Mouse (Mus musculus) cerebellum, adult 2 months (tissue): ENCODE measurements around the gene Ugt1a8. TPM values are rescaled to one million over a fixed set of nuclear protein-coding genes. Genes with fewer than 3 reads are reported as not detected.

Experiments used
- DNase-seq, 2 experiments: peaks; one replicate each; pipeline ENCODE4 v3.0.0; 2021
- H3K27ac ChIP-seq: fragments of 200-500 bp; 2 replicates; pipeline ENCODE4 v1.5.1; 2012; ENCODE audit warnings: low read length, control low read depth, inconsistent platforms; ENCODE audit not compliant: insufficient read depth
- H3K27me3 ChIP-seq: fragments of 200-500 bp; 2 replicates; pipeline ENCODE4 v1.6.1; 2012; ENCODE audit warnings: inconsistent platforms, mild to moderate bottlenecking, low read length, moderate library complexity; ENCODE audit not compliant: control insufficient read depth, insufficient read depth
- H3K4me1 ChIP-seq: fragments of 200-500 bp; 2 replicates; pipeline ENCODE4 v1.6.1; 2011; ENCODE audit warnings: low read length; ENCODE audit not compliant: control insufficient read depth, insufficient read depth
- H3K4me3 ChIP-seq: fragments of 200-500 bp; replicated peaks from 2 replicates; pipeline ENCODE3; 2011; ENCODE audit warnings: mild to moderate bottlenecking, low read depth, low read length, control low read depth; ENCODE audit not compliant: insufficient read depth
- CTCF ChIP-seq: fragments of 200-500 bp; IDR thresholded peaks from 2 replicates; pipeline ENCODE4 v1.5.1; 2011; ENCODE audit warnings: low read depth, mild to moderate bottlenecking, control low read depth, low read length, moderate library complexity, borderline replicate concordance; ENCODE audit not compliant: insufficient read depth
- POLR2A ChIP-seq: fragments of 200-500 bp; IDR thresholded peaks from 2 replicates; pipeline ENCODE4 v1.6.1; 2011; ENCODE audit warnings: low read length, control low read depth, borderline replicate concordance; ENCODE audit not compliant: insufficient read depth
- WGBS: fragments of 180-500 bp; shearing (Covaris S2); methylation state at CpG from one replicate; pipeline ENCODE4 v1.1.7; 2018; 5-methylcytosine and 5-hydroxymethylcytosine counted together
- polyA plus RNA-seq: library from polyadenylated mRNA; depleted of rRNA; stranded (reverse); fragments of >200 nt; gene quantifications from 2 replicates; pipeline ENCODE4 v1.2.3, GENCODE M21; 2012

Gene Ugt1a8
- polyA plus RNA-seq, 1 experiment, result not detected

- no peak for DNase-seq
- H3K27me3 ChIP-seq, result no peaks in the 10 kb centered on the region
- H3K27ac ChIP-seq, result no peak overlapping the region
- 82% methylated on average over 10 of the region's 10 CpGs for WGBS
- H3K4me3 ChIP-seq, result no peak overlapping the region
- peaks cover 30% of the 10 kb centered on the region for H3K4me1 ChIP-seq
- TF ChIP-seq CTCF (no peak), POLR2A (no peak)
These were observed 169.5 kb downstream of the Ugt1a8 start for GRCm38 (mm10) chr1:88256886-88257663.

GRCm38 (mm10) chr1:88257681-88258080 lies 170.1 kb downstream of the Ugt1a8 start:
- Histone ChIP-seq H3K27me3 (no peaks in the 10 kb centered on the region), H3K4me3 (no peak overlapping the region), H3K4me1 (peaks cover 30% of the 10 kb centered on the region), H3K27ac (no peak overlapping the region)
- WGBS, result 88% methylated on average over 6 of the region's 6 CpGs
- TF ChIP-seq CTCF, result no peak
- TF ChIP-seq POLR2A, result no peak
- no peak for DNase-seq

- TF ChIP-seq POLR2A, result no peak
- no peak for TF ChIP-seq CTCF
- DNase-seq, result no peak
- Histone ChIP-seq H3K27ac (no peak overlapping the region), H3K27me3 (no peaks in the 10 kb centered on the region), H3K4me1 (peaks cover 30% of the 10 kb centered on the region), H3K4me3 (no peak overlapping the region)
- 58% methylated on average over 6 of the region's 6 CpGs for WGBS
These were observed 170.7 kb downstream of the Ugt1a8 start for GRCm38 (mm10) chr1:88258361-88258760.

DNA sequence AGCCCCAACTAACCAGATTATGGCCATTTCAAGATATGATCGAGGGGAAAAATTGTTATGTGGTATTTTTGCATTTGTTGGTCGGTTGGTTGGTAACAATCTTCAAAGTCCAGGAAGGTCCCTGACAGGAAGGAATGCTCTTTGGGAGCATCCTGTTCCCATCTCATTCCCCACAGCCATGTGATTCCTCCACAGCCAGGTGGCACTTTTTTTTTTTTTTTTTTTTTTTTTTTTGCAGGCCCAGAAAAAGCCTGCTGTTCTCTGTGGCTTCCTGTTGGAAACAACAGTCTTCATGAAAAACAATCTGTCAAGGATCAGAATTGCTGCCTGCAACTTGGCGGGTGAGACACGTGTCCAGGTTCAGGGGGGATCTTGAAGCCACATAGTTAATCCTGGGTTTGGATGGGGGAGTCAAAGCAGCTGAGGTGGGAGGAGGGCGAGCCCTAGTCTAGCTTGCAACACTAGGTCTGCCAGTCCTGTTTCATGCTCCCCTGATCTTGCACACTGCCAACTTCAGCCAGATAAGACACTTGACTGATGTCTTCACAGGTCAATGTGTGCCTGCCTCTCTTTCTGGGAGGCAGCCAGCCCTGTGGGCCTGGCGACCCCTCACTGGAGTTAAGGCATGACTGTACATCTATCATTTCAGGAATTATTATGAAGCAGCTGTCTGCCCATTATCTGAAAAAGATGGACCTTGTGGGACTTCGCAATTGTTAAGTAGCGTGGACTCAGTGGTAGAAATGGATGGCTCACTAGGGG lies 171.4 kb downstream of the Ugt1a8 start:
- WGBS, result 53% methylated on average over 8 of the region's 8 CpGs
- H3K27ac ChIP-seq, result no peak overlapping the region
- TF ChIP-seq POLR2A (no peak), CTCF (no peak)
- peaks cover 30% of the 10 kb centered on the region for H3K4me1 ChIP-seq
- H3K27me3 ChIP-seq, result no peaks in the 10 kb centered on the region
- no peak overlapping the region for H3K4me3 ChIP-seq
- no peak for DNase-seq

GRCm38 (mm10) chr1:88259643-88260024 lies 172.0 kb downstream of the Ugt1a8 start:
- H3K4me1 ChIP-seq, result peaks cover 30% of the 10 kb centered on the region
- no peak for DNase-seq
- no peaks in the 10 kb centered on the region for H3K27me3 ChIP-seq
- H3K27ac ChIP-seq, result no peak overlapping the region
- H3K4me3 ChIP-seq, result no peak overlapping the region
- WGBS, result 78% methylated on average over 4 of the region's 4 CpGs
- TF ChIP-seq CTCF, result no peak
- no peak for TF ChIP-seq POLR2A

- 72% methylated on average over 6 of the region's 6 CpGs for WGBS
- DNase-seq, result no peak
- Histone ChIP-seq H3K27me3 (no peaks in the 10 kb centered on the region), H3K4me3 (no peak overlapping the region), H3K27ac (no peak overlapping the region), H3K4me1 (peaks cover 26% of the 10 kb centered on the region)
- TF ChIP-seq POLR2A (no peak), CTCF (no peak)
These were observed 172.5 kb downstream of the Ugt1a8 start for GRCm38 (mm10) chr1:88260114-88260513.

GRCm38 (mm10) chr1:88260604-88261377 lies 173.2 kb downstream of the Ugt1a8 start:
- Histone ChIP-seq H3K4me3 (no peak overlapping the region), H3K4me1 (peaks cover 19% of the 10 kb centered on the region), H3K27me3 (no peaks in the 10 kb centered on the region), H3K27ac (no peak overlapping the region)
- DNase-seq, result no peak
- no peak for TF ChIP-seq POLR2A
- no peak for TF ChIP-seq CTCF
- WGBS, result 63% methylated on average over 10 of the region's 10 CpGs
